Mouse (Mus musculus) midbrain, embryonic 16.5 days (tissue): ENCODE data around the gene Padi4. TPM values are rescaled to one million over a fixed set of nuclear protein-coding genes. Genes with fewer than 3 reads are reported as not detected.

ENCODE experiments used
- ATAC-seq: fragments of 200-750 bp; cut with Nextera tagmentation; 2 replicates; pipeline ENCODE4 v1.8.0; 2017; ENCODE audit warnings: moderate TSS enrichment
- H3K27ac ChIP-seq: fragments of 300-500 bp; sonication (generic); 2 replicates; pipeline ENCODE4 v1.5.1; 2014; ENCODE audit warnings: mild to moderate bottlenecking, low read length, mixed read lengths
- H3K27me3 ChIP-seq: fragments of 300-500 bp; sonication (generic); 2 replicates; pipeline ENCODE4 v1.6.1; 2014; ENCODE audit warnings: low read depth, low read length, mixed read lengths; ENCODE audit not compliant: control insufficient read depth, insufficient read depth
- H3K36me3 ChIP-seq: fragments of 300-500 bp; sonication (generic); 2 replicates; pipeline ENCODE4 v1.6.1; 2014; ENCODE audit warnings: mild to moderate bottlenecking, low read length, moderate library complexity, mixed read lengths; ENCODE audit not compliant: control insufficient read depth, insufficient read depth
- H3K4me1 ChIP-seq: fragments of 300-500 bp; sonication (generic); 2 replicates; pipeline ENCODE4 v1.6.1; 2014; ENCODE audit warnings: mild to moderate bottlenecking, low read length, mixed read lengths; ENCODE audit not compliant: control insufficient read depth, insufficient read depth
- H3K4me2 ChIP-seq: fragments of 300-500 bp; sonication (generic); 2 replicates; pipeline ENCODE4 v1.6.1; 2014; ENCODE audit warnings: mild to moderate bottlenecking, low read length, mixed read lengths
- H3K4me3 ChIP-seq: fragments of 300-500 bp; sonication (generic); 2 replicates; pipeline ENCODE4 v1.5.1; 2014; ENCODE audit warnings: low read depth, mild to moderate bottlenecking, low read length, moderate library complexity, mixed read lengths
- H3K9ac ChIP-seq: fragments of 300-500 bp; sonication (generic); 2 replicates; pipeline ENCODE4 v1.6.1; 2014; ENCODE audit warnings: low read depth, low read length, mixed read lengths
- H3K9me3 ChIP-seq: fragments of 300-500 bp; sonication (generic); replicated peaks from 2 replicates; pipeline ENCODE4 v1.6.1; 2014; ENCODE audit warnings: mild to moderate bottlenecking, low read length, mixed read lengths; ENCODE audit not compliant: control insufficient read depth, poor library complexity, severe bottlenecking
- WGBS: fragments of 180-500 bp; shearing (Covaris S2); extraction: QIAGEN DNeasy Blood & Tissue Kit; methylation state at CpG from one replicate; pipeline ENCODE4 v1.1.7; 2014; 5-methylcytosine and 5-hydroxymethylcytosine counted together
- polyA plus RNA-seq: library from polyadenylated mRNA; unstranded; fragments of >200 nt; fragmentation: Nextera tagmentation; extraction: Ambion mirVana; gene quantifications from 2 replicates; pipeline ENCODE4 v1.2.1, GENCODE M21; 2015

The Padi4 gene
- polyA plus RNA-seq, 1 experiment from 2014 or later, result 0.25 TPM

- Histone ChIP-seq H3K4me2 (no peak overlapping the region), H3K9me3 (no peaks in the 10 kb centered on the region), H3K9ac (no peak overlapping the region), H3K27me3 (no peaks in the 10 kb centered on the region), H3K4me1 (peaks cover 2% of the 10 kb centered on the region; the same call in 1 of the 2 replicates), H3K4me3 (no peak overlapping the region), H3K27ac (no peak overlapping the region), H3K36me3 (no peaks in the 10 kb centered on the region)
- 92% methylated on average over 7 of the region's 7 CpGs for WGBS
- no peak for ATAC-seq
Measured at GRCm38 (mm10) chr4:140761601-140762000, 12.4 kb downstream of the Padi4 start.

- ATAC-seq, result no peak
- Histone ChIP-seq H3K4me3 (no peak overlapping the region), H3K4me1 (peaks cover 2% of the 10 kb centered on the region; the same call in 1 of the 2 replicates), H3K27me3 (no peaks in the 10 kb centered on the region), H3K36me3 (no peaks in the 10 kb centered on the region), H3K9me3 (no peaks in the 10 kb centered on the region), H3K9ac (no peak overlapping the region), H3K4me2 (no peak overlapping the region), H3K27ac (no peak overlapping the region)
- 82% methylated on average over 3 of the region's 3 CpGs for WGBS
Measured at GRCm38 (mm10) chr4:140755811-140756210, 18.2 kb downstream of the Padi4 start.

GRCm38 (mm10) chr4:140753366-140753765 is 20.7 kb downstream of the Padi4 start:
- WGBS, result 63% methylated on average over 7 of the region's 7 CpGs

GRCm38 (mm10) chr4:140750328-140750727 is 23.7 kb downstream of the Padi4 start:
- H3K9me3 ChIP-seq, result no peaks in the 10 kb centered on the region
- no peak overlapping the region; the same call in 1 of the 2 replicates for H3K4me3 ChIP-seq
- no peaks in the 10 kb centered on the region for H3K36me3 ChIP-seq
- no peak overlapping the region for H3K27ac ChIP-seq
- WGBS, result 7% methylated on average over 19 of the region's 19 CpGs
- peak overlapping the region; percentile 36 for H3K4me2 ChIP-seq
- no peaks in the 10 kb centered on the region for H3K4me1 ChIP-seq
- no peaks in the 10 kb centered on the region for H3K27me3 ChIP-seq
- no peak overlapping the region for H3K9ac ChIP-seq
- no peak for ATAC-seq

More at GRCm38 (mm10) chr4:140753366-140753765, 20.7 kb downstream of the Padi4 start:
- Histone ChIP-seq H3K27me3 (no peaks in the 10 kb centered on the region), H3K4me3 (no peak overlapping the region), H3K4me2 (no peak overlapping the region), H3K36me3 (no peaks in the 10 kb centered on the region), H3K9ac (no peak overlapping the region), H3K4me1 (peaks cover 2% of the 10 kb centered on the region; the same call in 1 of the 2 replicates), H3K9me3 (no peaks in the 10 kb centered on the region), H3K27ac (no peak overlapping the region)
- ATAC-seq, result no peak

- H3K4me1 ChIP-seq, result no peaks in the 10 kb centered on the region
- no peak overlapping the region for H3K27ac ChIP-seq
- no peak for ATAC-seq
- no peaks in the 10 kb centered on the region for H3K9me3 ChIP-seq
- H3K4me3 ChIP-seq, result no peak overlapping the region
- no peak overlapping the region for H3K4me2 ChIP-seq
- no peak overlapping the region for H3K9ac ChIP-seq
- H3K27me3 ChIP-seq, result no peaks in the 10 kb centered on the region
- 35% methylated on average over 12 of the region's 12 CpGs for WGBS
- no peaks in the 10 kb centered on the region for H3K36me3 ChIP-seq
Measured at GRCm38 (mm10) chr4:140747978-140748377, 26.1 kb downstream of the Padi4 start.

GRCm38 (mm10) chr4:140744654-140745053 is 29.4 kb downstream of the Padi4 start:
- Histone ChIP-seq H3K4me2 (no peak overlapping the region), H3K4me1 (no peaks in the 10 kb centered on the region), H3K36me3 (no peaks in the 10 kb centered on the region), H3K4me3 (no peak overlapping the region), H3K27ac (no peak overlapping the region), H3K9me3 (no peaks in the 10 kb centered on the region), H3K9ac (no peak overlapping the region), H3K27me3 (no peaks in the 10 kb centered on the region)
- no peak for ATAC-seq
- 20% methylated on average over 3 of the region's 3 CpGs for WGBS

GRCm38 (mm10) chr4:140743086-140743485 is 30.9 kb downstream of the Padi4 start:
- no peaks in the 10 kb centered on the region for H3K9me3 ChIP-seq
- no peaks in the 10 kb centered on the region for H3K4me1 ChIP-seq
- no peak overlapping the region for H3K9ac ChIP-seq
- H3K27me3 ChIP-seq, result no peaks in the 10 kb centered on the region
- ATAC-seq, result no peak
- WGBS, result 30% methylated on average over 4 of the region's 4 CpGs
- H3K4me3 ChIP-seq, result no peak overlapping the region
- no peak overlapping the region for H3K27ac ChIP-seq
- no peaks in the 10 kb centered on the region for H3K36me3 ChIP-seq
- no peak overlapping the region for H3K4me2 ChIP-seq

GRCm38 (mm10) chr4:140742543-140742942 is 31.5 kb downstream of the Padi4 start, which contains the start of gene Padi6:
TSS of gene Padi6 (minus strand) at chr4:140742643.
- Histone ChIP-seq H3K4me1 (no peaks in the 10 kb centered on the region), H3K4me2 (no peak within 1 kb of the TSS), H3K9ac (no peak within 1 kb of the TSS), H3K4me3 (no peak within 1 kb of the TSS), H3K36me3 (no peaks in the 10 kb centered on the region), H3K9me3 (no peaks in the 10 kb centered on the region), H3K27ac (no peak within 1 kb of the TSS), H3K27me3 (no peaks in the 10 kb centered on the region)
- 97% methylated on average over 2 of the region's 2 CpGs for WGBS
- ATAC-seq, result no peak

GRCm38 (mm10) chr4:140741401-140741800 is 32.6 kb downstream of the Padi4 start:
- Histone ChIP-seq H3K36me3 (no peaks in the 10 kb centered on the region), H3K9me3 (no peaks in the 10 kb centered on the region), H3K4me1 (no peaks in the 10 kb centered on the region), H3K9ac (no peak overlapping the region), H3K27ac (no peak overlapping the region), H3K4me2 (no peak overlapping the region), H3K4me3 (no peak overlapping the region), H3K27me3 (no peaks in the 10 kb centered on the region)
- ATAC-seq, result no peak
- 86% methylated on average over 6 of the region's 6 CpGs for WGBS
